Mouse (Mus musculus): ENCODE results near the gene Tspear. TPM values are rescaled to one million over a fixed set of nuclear protein-coding genes. Genes with fewer than 3 reads are reported as not detected.

Tspear gene
- polyA plus RNA-seq, 1 experiment from 2014 or later, result 1.5 TPM

GRCm38 (mm10) chr10:77852559-77852958 is 166.2 kb downstream of the Tspear start, which contains the start of gene Gm10318:
Gene Gm10318, plus strand, starts transcription at chr10:77852859.
- H3K27me3 ChIP-seq (ENCODE audit: control insufficient read depth, insufficient read depth, low read length), result no peaks in the 10 kb centered on the region
- H3K4me2 ChIP-seq (ENCODE audit: low read depth, low read length), result no peak within 1 kb of the TSS
- ATAC-seq (ENCODE audit: low read depth), result no peak
- 64% methylated on average over 9 of the region's 9 CpGs for WGBS
- H3K27ac ChIP-seq (ENCODE audit: low read depth, low read length), result no peak within 1 kb of the TSS
- H3K9ac ChIP-seq (replicated peaks; ENCODE audit: low read depth, low read length), result no peak within 1 kb of the TSS
- H3K4me1 ChIP-seq (ENCODE audit: control insufficient read depth, insufficient read depth, low read length), result no peaks in the 10 kb centered on the region
- H3K4me3 ChIP-seq (ENCODE audit: low read depth, low read length), result no peak within 1 kb of the TSS
- H3K36me3 ChIP-seq (ENCODE audit: control insufficient read depth, insufficient read depth, low read length), result no peaks in the 10 kb centered on the region
- no peaks in the 10 kb centered on the region for H3K9me3 ChIP-seq (ENCODE audit: control insufficient read depth, low read length)

GRCm38 (mm10) chr10:77861675-77862074 is 175.3 kb downstream of the Tspear start, which contains the start of gene Gm3285:
Gene Gm3285, plus strand, starts transcription at chr10:77861975.
- Histone ChIP-seq H3K4me1 (ENCODE audit: control insufficient read depth, insufficient read depth, low read length) (no peaks in the 10 kb centered on the region), H3K4me3 (ENCODE audit: low read depth, low read length) (no peak within 1 kb of the TSS), H3K4me2 (ENCODE audit: low read depth, low read length) (no peak within 1 kb of the TSS), H3K9ac (replicated peaks; ENCODE audit: low read depth, low read length) (no peak within 1 kb of the TSS), H3K36me3 (ENCODE audit: control insufficient read depth, insufficient read depth, low read length) (no peaks in the 10 kb centered on the region), H3K9me3 (ENCODE audit: control insufficient read depth, low read length) (no peaks in the 10 kb centered on the region), H3K27me3 (ENCODE audit: control insufficient read depth, insufficient read depth, low read length) (no peaks in the 10 kb centered on the region), H3K27ac (ENCODE audit: low read depth, low read length) (no peak within 1 kb of the TSS)
- 66% methylated on average over 7 of the region's 7 CpGs for WGBS
- ATAC-seq (ENCODE audit: low read depth), result no peak

- Histone ChIP-seq H3K27ac (ENCODE audit: low read depth, low read length) (no peak overlapping the region), H3K36me3 (ENCODE audit: control insufficient read depth, insufficient read depth, low read length) (no peaks in the 10 kb centered on the region), H3K9ac (replicated peaks; ENCODE audit: low read depth, low read length) (no peak overlapping the region), H3K27me3 (ENCODE audit: control insufficient read depth, insufficient read depth, low read length) (no peaks in the 10 kb centered on the region), H3K4me3 (ENCODE audit: low read depth, low read length) (no peak overlapping the region), H3K4me2 (ENCODE audit: low read depth, low read length) (peak overlapping the region; percentile 0; the same call in 1 of the 2 replicates), H3K4me1 (ENCODE audit: control insufficient read depth, insufficient read depth, low read length) (no peaks in the 10 kb centered on the region), H3K9me3 (ENCODE audit: control insufficient read depth, low read length) (no peaks in the 10 kb centered on the region)
- WGBS, result 31% methylated on average over 14 of the region's 14 CpGs
- peak; percentile 79 for ATAC-seq (ENCODE audit: low read depth)
Measured at GRCm38 (mm10) chr10:77864067-77864761, 177.8 kb downstream of the Tspear start.

- Histone ChIP-seq H3K4me2 (ENCODE audit: low read depth, low read length) (peak overlapping the region; percentile 0; the same call in 1 of the 2 replicates), H3K4me3 (ENCODE audit: low read depth, low read length) (no peak overlapping the region), H3K9me3 (ENCODE audit: control insufficient read depth, low read length) (no peaks in the 10 kb centered on the region), H3K27me3 (ENCODE audit: control insufficient read depth, insufficient read depth, low read length) (no peaks in the 10 kb centered on the region), H3K27ac (ENCODE audit: low read depth, low read length) (no peak overlapping the region), H3K4me1 (ENCODE audit: control insufficient read depth, insufficient read depth, low read length) (no peaks in the 10 kb centered on the region), H3K9ac (replicated peaks; ENCODE audit: low read depth, low read length) (no peak overlapping the region), H3K36me3 (ENCODE audit: control insufficient read depth, insufficient read depth, low read length) (no peaks in the 10 kb centered on the region)
- ATAC-seq (ENCODE audit: low read depth), result peak; percentile 34; the same call in 1 of the 2 replicates
- WGBS, result 38% methylated on average over 11 of the region's 11 CpGs
Measured at GRCm38 (mm10) chr10:77864762-77865143, 178.4 kb downstream of the Tspear start.

GRCm38 (mm10) chr10:77867546-77867945 is 181.2 kb downstream of the Tspear start:
- no peaks in the 10 kb centered on the region for H3K4me1 ChIP-seq (ENCODE audit: control insufficient read depth, insufficient read depth, low read length)
- H3K9ac ChIP-seq (replicated peaks; ENCODE audit: low read depth, low read length), result no peak overlapping the region
- WGBS, result 28% methylated on average over 1 of the region's 1 CpGs
- no peak for ATAC-seq (ENCODE audit: low read depth)
- H3K9me3 ChIP-seq (ENCODE audit: control insufficient read depth, low read length), result no peaks in the 10 kb centered on the region
- H3K27me3 ChIP-seq (ENCODE audit: control insufficient read depth, insufficient read depth, low read length), result no peaks in the 10 kb centered on the region
- no peak overlapping the region for H3K4me3 ChIP-seq (ENCODE audit: low read depth, low read length)
- H3K4me2 ChIP-seq (ENCODE audit: low read depth, low read length), result no peak overlapping the region
- H3K36me3 ChIP-seq (ENCODE audit: control insufficient read depth, insufficient read depth, low read length), result no peaks in the 10 kb centered on the region
- H3K27ac ChIP-seq (ENCODE audit: low read depth, low read length), result no peak overlapping the region

GRCm38 (mm10) chr10:77869651-77870050 is 183.3 kb downstream of the Tspear start:
- no peaks in the 10 kb centered on the region for H3K9me3 ChIP-seq (ENCODE audit: control insufficient read depth, low read length)
- H3K36me3 ChIP-seq (ENCODE audit: control insufficient read depth, insufficient read depth, low read length), result no peaks in the 10 kb centered on the region
- no peak for ATAC-seq (ENCODE audit: low read depth)
- H3K27me3 ChIP-seq (ENCODE audit: control insufficient read depth, insufficient read depth, low read length), result no peaks in the 10 kb centered on the region
- 88% methylated on average over 7 of the region's 7 CpGs for WGBS
- no peak overlapping the region for H3K4me2 ChIP-seq (ENCODE audit: low read depth, low read length)
- no peaks in the 10 kb centered on the region for H3K4me1 ChIP-seq (ENCODE audit: control insufficient read depth, insufficient read depth, low read length)
- no peak overlapping the region for H3K9ac ChIP-seq (replicated peaks; ENCODE audit: low read depth, low read length)
- H3K27ac ChIP-seq (ENCODE audit: low read depth, low read length), result no peak overlapping the region
- H3K4me3 ChIP-seq (ENCODE audit: low read depth, low read length), result no peak overlapping the region

DNA sequence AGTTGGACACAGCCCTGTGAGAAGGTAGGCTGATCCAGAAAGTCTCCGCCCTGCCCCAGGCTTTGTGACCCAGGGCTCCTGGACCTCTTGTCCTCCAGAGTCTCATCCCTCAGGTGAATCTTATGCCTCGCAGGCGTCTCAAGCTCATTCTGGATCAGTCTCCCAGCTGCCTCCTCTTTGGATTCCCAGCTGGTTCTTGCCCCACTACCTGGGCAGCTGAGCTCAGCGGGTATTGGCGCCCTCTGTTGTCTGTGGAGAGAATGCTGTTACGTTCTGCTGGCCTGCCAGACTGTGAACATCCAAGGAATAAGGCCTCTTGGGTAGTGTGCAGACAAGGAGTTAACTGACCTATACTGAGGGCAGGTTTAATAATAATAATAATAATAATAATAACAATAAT is 192.6 kb downstream of the Tspear start:
- ATAC-seq (ENCODE audit: low read depth), result no peak
- Histone ChIP-seq H3K4me2 (ENCODE audit: low read depth, low read length) (no peak overlapping the region), H3K4me1 (ENCODE audit: control insufficient read depth, insufficient read depth, low read length) (no peaks in the 10 kb centered on the region), H3K9ac (replicated peaks; ENCODE audit: low read depth, low read length) (no peak overlapping the region), H3K27me3 (ENCODE audit: control insufficient read depth, insufficient read depth, low read length) (no peaks in the 10 kb centered on the region), H3K4me3 (ENCODE audit: low read depth, low read length) (no peak overlapping the region), H3K9me3 (ENCODE audit: control insufficient read depth, low read length) (no peaks in the 10 kb centered on the region), H3K36me3 (ENCODE audit: control insufficient read depth, insufficient read depth, low read length) (no peaks in the 10 kb centered on the region), H3K27ac (ENCODE audit: low read depth, low read length) (no peak overlapping the region)
- WGBS, result 64% methylated on average over 6 of the region's 6 CpGs

DNA sequence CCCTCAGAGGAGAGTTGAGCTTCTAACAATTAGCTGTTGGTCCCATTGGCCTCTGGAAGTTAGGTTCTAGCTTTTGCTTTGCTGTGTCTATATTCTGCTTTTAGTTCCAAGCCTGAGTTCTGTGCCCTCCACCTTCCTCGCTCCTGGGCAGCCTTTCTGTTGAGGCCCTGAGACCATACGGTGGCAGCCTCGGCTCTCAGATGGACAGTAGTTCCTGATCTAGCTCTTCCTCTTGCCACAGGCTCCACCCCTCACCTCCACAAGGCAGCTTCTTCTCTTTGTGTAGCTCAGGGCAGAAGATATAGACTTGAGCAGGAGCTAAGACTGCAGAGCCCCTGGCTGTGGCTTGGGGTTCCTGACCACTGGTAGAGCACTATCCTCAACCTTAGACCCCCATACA is 193.9 kb downstream of the Tspear start:
- Histone ChIP-seq H3K27me3 (ENCODE audit: control insufficient read depth, insufficient read depth, low read length) (no peaks in the 10 kb centered on the region), H3K4me1 (ENCODE audit: control insufficient read depth, insufficient read depth, low read length) (no peaks in the 10 kb centered on the region), H3K4me3 (ENCODE audit: low read depth, low read length) (no peak overlapping the region), H3K9me3 (ENCODE audit: control insufficient read depth, low read length) (no peaks in the 10 kb centered on the region), H3K4me2 (ENCODE audit: low read depth, low read length) (no peak overlapping the region), H3K9ac (replicated peaks; ENCODE audit: low read depth, low read length) (no peak overlapping the region), H3K36me3 (ENCODE audit: control insufficient read depth, insufficient read depth, low read length) (no peaks in the 10 kb centered on the region), H3K27ac (ENCODE audit: low read depth, low read length) (no peak overlapping the region)
- no peak for ATAC-seq (ENCODE audit: low read depth)
- 82% methylated on average over 3 of the region's 3 CpGs for WGBS

- Histone ChIP-seq H3K36me3 (ENCODE audit: control insufficient read depth, insufficient read depth, low read length) (no peaks in the 10 kb centered on the region), H3K4me1 (ENCODE audit: control insufficient read depth, insufficient read depth, low read length) (no peaks in the 10 kb centered on the region), H3K9me3 (ENCODE audit: control insufficient read depth, low read length) (no peaks in the 10 kb centered on the region), H3K4me2 (ENCODE audit: low read depth, low read length) (no peak overlapping the region), H3K9ac (replicated peaks; ENCODE audit: low read depth, low read length) (no peak overlapping the region), H3K4me3 (ENCODE audit: low read depth, low read length) (no peak overlapping the region), H3K27ac (ENCODE audit: low read depth, low read length) (no peak overlapping the region), H3K27me3 (ENCODE audit: control insufficient read depth, insufficient read depth, low read length) (no peaks in the 10 kb centered on the region)
- 87% methylated on average over 5 of the region's 5 CpGs for WGBS
- ATAC-seq (ENCODE audit: low read depth), result no peak
Measured at GRCm38 (mm10) chr10:77882553-77882952, 196.2 kb downstream of the Tspear start.
